Mouse (Mus musculus) liver, embryonic 16.5 days (tissue): ENCODE measurements around the gene Slc35e4. TPM values are rescaled to one million over a fixed set of nuclear protein-coding genes. Genes with fewer than 3 reads are reported as not detected.
A peak's percentile ranks its signal among the peaks of the same experiment; 100 is the strongest.

ENCODE experiments used
- ATAC-seq: fragments of 200-750 bp; cut with Nextera tagmentation; 2 replicates; pipeline ENCODE4 v1.8.0; 2017; ENCODE audit warnings: low read depth, mild to moderate bottlenecking, moderate number of reproducible peaks, moderate library complexity
- H3K27ac ChIP-seq: fragments of 300-500 bp; sonication (generic); 2 replicates; pipeline ENCODE4 v1.5.1; 2014; ENCODE audit warnings: mild to moderate bottlenecking, low read length
- H3K27me3 ChIP-seq: fragments of 300-500 bp; sonication (generic); 2 replicates; pipeline ENCODE4 v1.6.1; 2014; ENCODE audit warnings: low read depth, low read length, mixed read lengths; ENCODE audit not compliant: control insufficient read depth, insufficient read depth
- H3K36me3 ChIP-seq: fragments of 300-500 bp; sonication (generic); 2 replicates; pipeline ENCODE4 v1.6.1; 2014; ENCODE audit warnings: mild to moderate bottlenecking; ENCODE audit not compliant: control insufficient read depth, insufficient read depth
- H3K4me1 ChIP-seq: fragments of 300-500 bp; sonication (generic); 2 replicates; pipeline ENCODE4 v1.6.1; 2014; ENCODE audit warnings: low read depth, low read length, mixed read lengths; ENCODE audit not compliant: control insufficient read depth
- H3K4me2 ChIP-seq: fragments of 300-500 bp; sonication (generic); 2 replicates; pipeline ENCODE4 v1.6.1; 2014; ENCODE audit warnings: low read depth, low read length, mixed read lengths
- H3K4me3 ChIP-seq: fragments of 300-500 bp; sonication (generic); 2 replicates; pipeline ENCODE4 v1.5.1; 2014; ENCODE audit warnings: low read depth, mild to moderate bottlenecking, low read length
- H3K9ac ChIP-seq: fragments of 300-500 bp; sonication (generic); 2 replicates; pipeline ENCODE4 v1.6.1; 2014; ENCODE audit warnings: low read depth, low read length
- H3K9me3 ChIP-seq: fragments of 300-500 bp; sonication (generic); replicated peaks from 2 replicates; pipeline ENCODE4 v1.6.1; 2016; ENCODE audit warnings: low read length; ENCODE audit not compliant: control insufficient read depth
- WGBS: fragments of 180-500 bp; shearing (Covaris S2); extraction: QIAGEN DNeasy Blood & Tissue Kit; methylation state at CpG from one replicate; pipeline ENCODE4 v1.1.7; 2014; ENCODE audit not compliant: insufficient replicate concordance; 5-methylcytosine and 5-hydroxymethylcytosine counted together
- polyA plus RNA-seq: library from polyadenylated mRNA; unstranded; fragments of >200 nt; fragmentation: Nextera tagmentation; extraction: Ambion mirVana; gene quantifications from 2 replicates; pipeline ENCODE4 v1.2.1, GENCODE M21; 2015

Gene Slc35e4
- polyA plus RNA-seq, 1 experiment from 2014 or later = 0.51 TPM

- Histone ChIP-seq H3K27me3 (peaks cover 25% of the 10 kb centered on the region), H3K9me3 (no peaks in the 10 kb centered on the region), H3K36me3 (no peaks in the 10 kb centered on the region), H3K27ac (no peak within 1 kb of the TSS), H3K4me1 (peaks cover 10% of the 10 kb centered on the region), H3K4me3 (peak within 1 kb of the TSS; percentile 40), H3K4me2 (peak within 1 kb of the TSS; percentile 64), H3K9ac (no peak within 1 kb of the TSS)
- peak; percentile 94 for ATAC-seq
- 4% methylated on average over 54 of the region's 58 CpGs for WGBS
These were observed 50.9 kb downstream of the Slc35e4 start, which contains the start of gene Osbp2 for GRCm38 (mm10) chr11:3863454-3864112. Gene Osbp2 (minus strand): TSS chr11:3863903.

GRCm38 (mm10) chr11:3862661-3863453, 51.6 kb downstream of the Slc35e4 start:
- H3K27me3 ChIP-seq = peaks cover 25% of the 10 kb centered on the region
- H3K27ac ChIP-seq = no peak overlapping the region
- 57% methylated on average over 19 of the region's 19 CpGs for WGBS
- H3K4me2 ChIP-seq = peak overlapping the region; percentile 64
- no peak for ATAC-seq
- peaks cover 10% of the 10 kb centered on the region for H3K4me1 ChIP-seq
- no peaks in the 10 kb centered on the region for H3K36me3 ChIP-seq
- H3K4me3 ChIP-seq = peak overlapping the region; percentile 40; the same call in 1 of the 2 replicates
- no peak overlapping the region for H3K9ac ChIP-seq
- no peaks in the 10 kb centered on the region for H3K9me3 ChIP-seq

DNA sequence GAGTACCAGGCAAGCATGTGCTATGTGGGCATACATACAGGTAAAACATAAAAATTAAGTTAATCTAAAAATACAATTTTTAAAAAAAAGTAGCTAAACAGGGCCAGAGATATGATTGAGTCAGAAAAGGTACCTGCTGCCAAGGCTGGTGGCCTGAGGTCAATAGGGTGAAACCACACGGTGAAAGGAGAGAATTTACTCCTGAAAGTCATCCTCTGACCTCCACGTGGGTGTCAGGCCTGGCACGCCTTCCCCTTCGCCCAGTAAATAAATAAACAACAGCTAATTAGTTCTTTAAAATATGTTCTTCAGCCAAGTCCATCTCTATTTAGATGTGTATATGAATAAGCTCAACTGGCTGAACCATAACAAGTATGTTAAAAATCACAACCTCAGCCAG, 54.1 kb downstream of the Slc35e4 start:
- peaks cover 25% of the 10 kb centered on the region for H3K27me3 ChIP-seq
- WGBS = 60% methylated on average over 4 of the region's 4 CpGs
- no peak overlapping the region for H3K4me2 ChIP-seq
- H3K9ac ChIP-seq = no peak overlapping the region
- peaks cover 10% of the 10 kb centered on the region for H3K4me1 ChIP-seq
- no peaks in the 10 kb centered on the region for H3K9me3 ChIP-seq
- H3K4me3 ChIP-seq = no peak overlapping the region
- no peak overlapping the region for H3K27ac ChIP-seq
- H3K36me3 ChIP-seq = no peaks in the 10 kb centered on the region
- ATAC-seq = no peak

DNA sequence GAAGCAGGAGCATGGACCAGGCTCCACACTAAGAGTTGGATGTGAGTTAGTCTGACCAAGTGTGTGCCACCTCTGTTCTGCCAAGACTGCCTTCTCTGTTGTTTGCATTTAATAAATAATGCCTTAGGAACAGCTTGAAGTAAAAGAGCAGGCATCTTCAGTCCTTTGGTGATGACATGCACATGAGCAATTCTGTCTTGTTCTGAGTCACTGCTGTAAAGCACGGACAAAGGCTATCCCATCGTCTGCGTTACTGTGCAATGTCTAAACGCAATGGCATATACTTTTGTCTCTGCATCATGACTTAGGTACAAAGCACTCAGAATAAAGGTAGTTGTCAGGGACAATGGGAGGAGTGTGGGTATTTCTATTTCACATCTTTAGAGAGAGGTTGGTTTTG, 54.7 kb downstream of the Slc35e4 start:
- Histone ChIP-seq H3K9me3 (no peaks in the 10 kb centered on the region), H3K9ac (no peak overlapping the region), H3K27me3 (peaks cover 22% of the 10 kb centered on the region), H3K4me2 (no peak overlapping the region), H3K4me3 (no peak overlapping the region), H3K36me3 (no peaks in the 10 kb centered on the region), H3K4me1 (peaks cover 10% of the 10 kb centered on the region), H3K27ac (no peak overlapping the region)
- no peak for ATAC-seq
- 79% methylated on average over 4 of the region's 4 CpGs for WGBS

DNA sequence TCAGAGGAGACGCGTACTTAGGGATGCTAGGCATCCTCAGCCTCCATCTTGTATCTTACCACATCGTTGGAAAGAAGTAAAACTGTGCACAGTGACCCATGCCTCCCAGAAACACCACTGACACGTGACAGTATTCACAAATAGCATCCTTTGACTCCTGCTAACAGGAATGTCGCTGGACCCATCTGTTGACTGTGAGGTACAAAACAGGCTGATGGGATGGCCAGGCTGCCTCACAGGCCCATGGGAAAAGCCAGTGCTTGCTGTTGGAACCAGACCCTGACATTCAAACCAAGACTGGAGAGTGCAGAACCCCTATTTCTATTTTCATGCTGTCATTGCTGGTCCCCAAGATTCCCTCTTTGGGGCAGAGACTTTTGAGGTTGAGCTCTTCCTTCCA, 56.6 kb downstream of the Slc35e4 start:
- H3K27me3 ChIP-seq = peaks cover 6% of the 10 kb centered on the region
- no peak overlapping the region for H3K4me2 ChIP-seq
- H3K27ac ChIP-seq = no peak overlapping the region
- H3K4me3 ChIP-seq = no peak overlapping the region
- no peaks in the 10 kb centered on the region for H3K36me3 ChIP-seq
- H3K9ac ChIP-seq = no peak overlapping the region
- WGBS = 67% methylated on average over 5 of the region's 5 CpGs
- ATAC-seq = no peak
- H3K9me3 ChIP-seq = no peaks in the 10 kb centered on the region
- H3K4me1 ChIP-seq = no peaks in the 10 kb centered on the region

Other genes starting within 250 kb of the Slc35e4 start
- 0.09 and 0.12 TPM in 2 replicates for gene Osbp2, start 50.8 kb downstream of the Slc35e4 start, polyA plus RNA-seq
- gene 4921536K21Rik, start 19.6 kb downstream of the Slc35e4 start, polyA plus RNA-seq = 0.06 TPM in 1 of 2 replicates, not detected in the other
- gene Dusp18, start 19.4 kb downstream of the Slc35e4 start, polyA plus RNA-seq = 0.22 and 0.28 TPM in 2 replicates
- gene Tcn2, start 17.5 kb upstream of the Slc35e4 start, polyA plus RNA-seq = 34.8 and 37.3 TPM in 2 replicates
- gene Pes1, start 49.3 kb upstream of the Slc35e4 start, polyA plus RNA-seq = 32.4 and 37.9 TPM in 2 replicates
- gene 4930556J24Rik, start 62.1 kb upstream of the Slc35e4 start, polyA plus RNA-seq = 0.07 and 0.12 TPM in 2 replicates
- 1.0 and 2.1 TPM in 2 replicates for gene Gal3st1, start 69.0 kb upstream of the Slc35e4 start, polyA plus RNA-seq
- gene Sec14l4, start 116.8 kb upstream of the Slc35e4 start, polyA plus RNA-seq = 4.7 and 6.3 TPM in 2 replicates
- not detected in 2 replicates for gene Sec14l3, start 150.2 kb upstream of the Slc35e4 start, polyA plus RNA-seq
- gene Mtfp1, start 180.8 kb upstream of the Slc35e4 start, polyA plus RNA-seq = 17.9 and 19.7 TPM in 2 replicates
- gene Sec14l2, start 208.8 kb upstream of the Slc35e4 start, polyA plus RNA-seq = 11.6 and 12.0 TPM in 2 replicates
- gene Rnf215, start 220.5 kb upstream of the Slc35e4 start, polyA plus RNA-seq = 4.6 and 5.0 TPM in 2 replicates
- 0.39 and 0.79 TPM in 2 replicates for gene Ccdc157, start 245.6 kb upstream of the Slc35e4 start, polyA plus RNA-seq
- gene Sf3a1, start 245.7 kb upstream of the Slc35e4 start, polyA plus RNA-seq = 15.9 and 18.2 TPM in 2 replicates